Mouse (Mus musculus): ENCODE measurements at regions not wholly inside any gene's neighbourhood (a gene's known extent, or its start where the extent isn't known, plus 50 kb on each side); places are given as distances from the start of the nearest gene placed in this dataset.

DNA sequence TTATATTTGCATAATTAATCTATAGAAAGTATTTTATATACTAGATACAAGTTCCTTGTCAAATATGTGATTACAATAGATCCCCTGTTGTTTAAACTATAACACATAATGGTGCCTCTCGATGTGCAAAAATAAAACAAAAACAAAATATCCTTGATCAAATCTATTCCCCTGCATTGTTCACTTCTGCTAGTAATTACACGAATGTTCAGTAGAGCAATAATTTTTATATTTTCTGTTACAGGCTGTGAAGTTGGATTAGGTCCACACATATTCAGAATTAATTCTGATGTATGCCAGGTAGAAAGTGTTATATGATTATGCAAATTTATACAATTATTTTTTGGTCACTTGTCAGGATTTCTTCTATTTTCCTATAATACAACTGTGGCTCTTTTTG is 415.9 kb downstream of the Slc22a22 start:
- Histone ChIP-seq H3K4me3 (replicated peaks; ENCODE audit: low read length) (no peak overlapping the region), H3K4me2 (ENCODE audit: low read length) (no peak overlapping the region), H3K36me3 (ENCODE audit: control insufficient read depth, insufficient read depth) (no peaks in the 10 kb centered on the region), H3K27ac (ENCODE audit: low read length) (no peak overlapping the region), H3K27me3 (replicated peaks; ENCODE audit: control insufficient read depth, insufficient read depth, low read length) (no peaks in the 10 kb centered on the region), H3K9me3 (ENCODE audit: control insufficient read depth, low read length) (no peaks in the 10 kb centered on the region), H3K9ac (replicated peaks; ENCODE audit: low read depth, low read length) (no peak overlapping the region), H3K4me1 (replicated peaks; ENCODE audit: control insufficient read depth, insufficient read depth, low read length) (no peaks in the 10 kb centered on the region)
- peak; percentile 38; the same call in 1 of the 2 replicates for ATAC-seq
- WGBS, result 54% methylated on average over 2 of the region's 2 CpGs

DNA sequence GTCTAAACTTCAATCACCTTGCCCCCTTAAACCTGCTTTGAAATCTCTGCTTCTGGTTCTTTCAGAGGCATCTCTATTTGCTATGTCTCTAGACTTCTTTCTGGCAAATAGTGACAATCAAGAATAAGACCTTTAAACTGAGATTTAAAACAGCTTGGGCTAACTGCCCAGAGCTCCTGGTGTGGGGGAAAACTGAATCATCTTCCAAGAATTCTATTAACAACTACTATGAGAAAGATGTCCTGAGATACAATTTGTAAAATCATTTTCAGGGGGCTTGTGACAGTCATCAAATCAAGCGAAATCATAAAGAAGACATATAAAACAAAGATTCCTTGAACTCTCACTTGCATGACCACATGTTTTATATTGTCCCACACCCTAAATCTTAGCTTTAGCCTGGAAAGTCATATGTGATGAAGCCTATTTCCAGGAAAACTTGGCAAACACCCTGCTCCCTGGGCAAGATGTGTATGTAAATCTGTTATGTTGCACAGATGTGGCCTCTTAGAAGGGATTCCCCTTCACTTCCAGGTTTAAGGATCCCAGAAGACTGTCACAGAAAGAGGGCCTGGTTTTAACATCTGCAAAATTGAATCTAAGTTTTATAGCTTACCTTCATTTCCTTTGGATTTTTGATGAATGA is 417.8 kb downstream of the Slc22a22 start:
- Histone ChIP-seq H3K36me3 (ENCODE audit: control insufficient read depth, insufficient read depth) (no peaks in the 10 kb centered on the region), H3K9ac (replicated peaks; ENCODE audit: low read depth, low read length) (no peak overlapping the region), H3K27ac (ENCODE audit: low read length) (no peak overlapping the region), H3K4me1 (replicated peaks; ENCODE audit: control insufficient read depth, insufficient read depth, low read length) (no peaks in the 10 kb centered on the region), H3K4me2 (ENCODE audit: low read length) (no peak overlapping the region), H3K4me3 (replicated peaks; ENCODE audit: low read length) (no peak overlapping the region), H3K27me3 (replicated peaks; ENCODE audit: control insufficient read depth, insufficient read depth, low read length) (no peaks in the 10 kb centered on the region), H3K9me3 (ENCODE audit: control insufficient read depth, low read length) (no peaks in the 10 kb centered on the region)
- WGBS, result 90% methylated on average over 1 of the region's 1 CpGs
- no peak for ATAC-seq

DNA sequence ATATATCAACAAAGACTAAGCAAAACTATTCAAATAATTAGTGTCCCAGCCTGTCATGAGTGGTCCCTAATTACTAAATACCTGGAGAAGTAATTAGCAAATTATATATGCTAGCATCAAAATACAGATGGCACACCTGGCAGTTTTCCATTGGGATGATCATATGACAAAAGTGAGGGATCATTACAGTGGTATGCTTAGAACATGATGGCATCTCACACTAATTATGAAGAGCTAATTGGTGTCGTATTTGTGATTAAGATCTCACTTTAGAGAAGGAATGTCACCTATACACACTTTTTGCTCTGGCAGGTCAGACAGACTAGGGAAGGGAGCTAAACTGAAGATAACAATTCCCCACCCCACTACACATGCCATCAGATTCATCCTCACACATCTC is 425.1 kb downstream of the Slc22a22 start:
- no peak overlapping the region for H3K27ac ChIP-seq (ENCODE audit: low read length)
- H3K4me2 ChIP-seq (ENCODE audit: low read length), result no peak overlapping the region
- 54% methylated on average over 1 of the region's 1 CpGs for WGBS
- H3K9me3 ChIP-seq (ENCODE audit: control insufficient read depth, low read length), result no peaks in the 10 kb centered on the region
- no peaks in the 10 kb centered on the region for H3K36me3 ChIP-seq (ENCODE audit: control insufficient read depth, insufficient read depth)
- H3K4me3 ChIP-seq (replicated peaks; ENCODE audit: low read length), result no peak overlapping the region
- peak; percentile 33; the same call in 1 of the 2 replicates for ATAC-seq
- no peak overlapping the region for H3K9ac ChIP-seq (replicated peaks; ENCODE audit: low read depth, low read length)
- H3K27me3 ChIP-seq (replicated peaks; ENCODE audit: control insufficient read depth, insufficient read depth, low read length), result no peaks in the 10 kb centered on the region
- H3K4me1 ChIP-seq (replicated peaks; ENCODE audit: control insufficient read depth, insufficient read depth, low read length), result no peaks in the 10 kb centered on the region

DNA sequence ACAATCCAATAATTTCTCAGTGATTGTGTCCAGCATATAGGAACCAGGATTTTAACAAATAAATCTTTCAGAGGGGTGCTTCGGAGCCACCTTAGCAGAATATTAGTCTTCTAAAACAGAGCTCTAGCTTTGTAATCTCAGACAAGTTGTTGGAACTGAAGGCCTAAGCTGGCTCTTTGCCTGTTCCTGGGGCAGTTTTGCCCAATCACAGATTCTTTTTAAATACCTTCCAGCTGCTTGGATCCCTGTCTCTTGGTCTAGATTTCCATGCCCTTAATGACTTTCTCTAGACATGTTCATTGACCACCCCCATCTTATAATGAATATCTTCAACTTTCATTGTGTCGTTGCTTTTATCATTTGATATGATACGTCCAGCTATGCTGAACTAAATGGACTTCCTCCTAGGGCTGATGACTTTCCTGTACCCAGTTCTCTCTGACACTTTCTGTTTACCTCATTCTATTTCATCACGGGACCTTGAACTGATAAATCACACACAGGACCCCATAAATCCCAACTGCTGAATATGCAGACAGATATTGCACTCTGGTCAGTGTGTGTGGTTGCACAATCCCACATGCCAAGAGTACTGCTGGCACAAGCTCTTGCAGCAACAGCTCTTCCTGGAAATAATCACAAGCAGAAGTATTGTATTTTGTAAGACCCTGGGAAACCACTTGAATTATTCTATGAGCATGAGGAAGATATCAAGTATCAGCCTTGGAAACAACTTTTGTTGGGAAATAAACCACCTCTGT is 440.4 kb downstream of the Slc22a22 start:
- Histone ChIP-seq H3K9me3 (ENCODE audit: control insufficient read depth, low read length) (no peaks in the 10 kb centered on the region), H3K36me3 (ENCODE audit: control insufficient read depth, insufficient read depth) (no peaks in the 10 kb centered on the region), H3K9ac (replicated peaks; ENCODE audit: low read depth, low read length) (no peak overlapping the region), H3K27ac (ENCODE audit: low read length) (no peak overlapping the region), H3K4me3 (replicated peaks; ENCODE audit: low read length) (no peak overlapping the region), H3K27me3 (replicated peaks; ENCODE audit: control insufficient read depth, insufficient read depth, low read length) (no peaks in the 10 kb centered on the region), H3K4me1 (replicated peaks; ENCODE audit: control insufficient read depth, insufficient read depth, low read length) (no peaks in the 10 kb centered on the region), H3K4me2 (ENCODE audit: low read length) (no peak overlapping the region)
- ATAC-seq, result no peak
- 95% methylated on average over 4 of the region's 4 CpGs for WGBS

DNA sequence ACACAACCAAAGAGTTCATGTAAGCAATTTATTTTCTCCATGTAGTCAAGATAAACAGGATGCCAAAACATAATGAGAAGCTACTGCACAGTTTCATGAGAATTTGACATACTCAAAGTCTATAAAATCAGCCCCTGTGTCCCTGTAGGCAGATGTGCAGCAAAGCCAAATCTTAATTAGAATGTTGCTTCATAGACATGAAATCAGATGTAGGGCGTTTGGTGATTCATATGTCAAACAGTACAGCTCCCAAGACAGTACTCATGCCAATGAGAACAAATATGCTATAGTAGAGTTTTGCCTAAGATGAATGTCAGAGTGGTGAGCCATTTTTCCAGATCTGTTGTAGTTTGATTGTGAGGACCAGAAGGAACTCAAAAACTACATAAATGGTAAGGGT is 444.4 kb downstream of the Slc22a22 start:
- Histone ChIP-seq H3K9me3 (ENCODE audit: control insufficient read depth, low read length) (no peaks in the 10 kb centered on the region), H3K27me3 (replicated peaks; ENCODE audit: control insufficient read depth, insufficient read depth, low read length) (no peaks in the 10 kb centered on the region), H3K27ac (ENCODE audit: low read length) (no peak overlapping the region), H3K36me3 (ENCODE audit: control insufficient read depth, insufficient read depth) (no peaks in the 10 kb centered on the region), H3K4me3 (replicated peaks; ENCODE audit: low read length) (no peak overlapping the region), H3K4me1 (replicated peaks; ENCODE audit: control insufficient read depth, insufficient read depth, low read length) (no peaks in the 10 kb centered on the region), H3K9ac (replicated peaks; ENCODE audit: low read depth, low read length) (no peak overlapping the region), H3K4me2 (ENCODE audit: low read length) (no peak overlapping the region)
- WGBS, result 89% methylated on average over 1 of the region's 1 CpGs
- ATAC-seq, result no peak

All from forebrain, embryonic 16.5 days (tissue).